Mouse (Mus musculus) inflammation-experienced regulatory T-cells, adult 16 weeks (primary cell): ENCODE data around the gene Slc18b1. TPM values are rescaled to one million over a fixed set of nuclear protein-coding genes. Genes with fewer than 3 reads are reported as not detected.

Source experiments
- polyA plus RNA-seq: library from polyadenylated mRNA; unstranded; fragments of 100-300 nt; shearing (Covaris generic); gene quantifications from one replicate; pipeline ENCODE4 v1.2.1, GENCODE M21; 2017

The Slc18b1 gene
- not detected for polyA plus RNA-seq

DNA sequence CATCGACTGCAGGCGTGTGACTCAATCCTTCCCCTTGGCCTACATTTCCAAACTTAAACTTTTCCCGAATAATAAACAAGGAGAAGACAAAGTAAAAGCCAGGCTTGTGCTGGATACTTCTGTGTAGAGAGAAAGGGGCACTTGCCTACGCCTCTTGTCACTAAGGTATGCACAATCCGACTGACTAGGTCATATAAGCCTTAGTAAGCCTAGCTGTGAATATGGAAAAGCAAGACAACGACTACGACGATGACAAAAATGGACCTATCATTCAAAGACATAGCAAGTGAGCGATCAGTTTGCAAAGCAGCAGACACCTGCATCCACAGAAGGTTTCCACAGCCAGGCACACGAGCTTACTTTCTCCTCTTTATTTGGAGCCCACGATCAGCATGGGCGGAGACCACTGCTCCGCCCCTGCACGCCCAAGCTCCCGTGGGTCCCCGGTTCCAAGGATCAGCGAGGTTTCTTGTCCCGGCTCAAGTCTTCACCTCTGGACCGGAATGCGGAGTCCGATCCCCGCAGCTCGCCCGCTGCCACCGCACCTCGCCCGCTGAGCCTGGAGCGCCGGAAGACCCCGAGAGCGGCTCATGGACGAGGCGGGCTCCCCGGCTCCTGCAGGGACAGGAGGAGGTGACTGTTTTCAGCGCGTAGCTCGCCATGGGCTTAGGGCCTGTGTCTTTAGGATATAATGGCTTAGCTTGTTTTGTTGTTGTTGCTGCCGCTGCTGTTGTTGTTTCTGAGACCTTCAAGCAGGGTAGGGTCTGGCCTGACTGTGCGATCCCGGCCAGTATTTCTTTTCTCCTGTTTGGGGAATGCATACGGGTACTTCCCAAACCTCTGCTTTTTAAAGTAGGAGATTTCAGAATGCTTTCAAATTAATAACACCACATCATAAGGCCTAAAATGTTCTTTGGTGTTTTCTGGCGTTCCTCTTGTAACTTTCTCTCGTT lies at the start of gene Slc18b1:
Gene Slc18b1 (plus strand): TSS at position 436 of the 953 bp plus-strand sequence.

DNA sequence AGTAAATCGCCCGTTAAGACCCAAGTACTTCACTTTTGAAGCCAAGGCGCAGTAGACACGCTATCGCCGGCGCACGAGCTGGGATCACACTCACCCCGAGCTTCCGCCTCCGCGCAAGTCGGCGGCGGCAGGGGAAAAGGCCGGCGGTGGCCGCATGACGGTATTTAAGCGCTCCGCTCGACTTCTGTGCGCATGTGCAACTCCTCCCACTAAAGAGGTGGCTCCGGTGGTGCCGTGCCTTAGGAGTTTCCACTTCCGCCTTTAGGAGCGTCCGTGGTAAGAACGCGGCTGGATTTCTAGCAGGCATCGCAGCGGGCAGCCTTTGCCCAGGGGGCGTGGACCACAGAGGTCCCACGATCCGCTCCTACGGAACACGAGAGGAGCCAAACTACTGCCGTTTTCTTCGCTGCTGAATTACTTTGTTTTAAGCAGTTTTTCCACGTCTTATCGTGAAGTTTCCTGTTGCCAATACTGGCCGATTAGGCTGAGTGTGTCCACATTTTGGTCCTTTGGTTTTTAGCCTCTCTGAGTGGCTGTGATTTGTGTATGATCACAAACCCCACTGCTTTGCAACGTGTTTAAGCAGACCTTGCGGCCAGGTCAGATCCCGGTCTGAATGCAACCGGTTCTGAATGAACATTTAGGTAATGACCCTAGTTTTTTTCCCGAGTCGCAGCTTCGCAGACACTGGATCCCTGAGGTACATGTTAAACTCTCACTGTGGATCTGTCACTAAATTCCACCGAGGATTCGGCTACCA lies 9.5 kb upstream of the Slc18b1 start, which contains the start of gene Rps12:
Gene Rps12 (minus strand): TSS at position 214 of the 760 bp plus-strand sequence.

DNA sequence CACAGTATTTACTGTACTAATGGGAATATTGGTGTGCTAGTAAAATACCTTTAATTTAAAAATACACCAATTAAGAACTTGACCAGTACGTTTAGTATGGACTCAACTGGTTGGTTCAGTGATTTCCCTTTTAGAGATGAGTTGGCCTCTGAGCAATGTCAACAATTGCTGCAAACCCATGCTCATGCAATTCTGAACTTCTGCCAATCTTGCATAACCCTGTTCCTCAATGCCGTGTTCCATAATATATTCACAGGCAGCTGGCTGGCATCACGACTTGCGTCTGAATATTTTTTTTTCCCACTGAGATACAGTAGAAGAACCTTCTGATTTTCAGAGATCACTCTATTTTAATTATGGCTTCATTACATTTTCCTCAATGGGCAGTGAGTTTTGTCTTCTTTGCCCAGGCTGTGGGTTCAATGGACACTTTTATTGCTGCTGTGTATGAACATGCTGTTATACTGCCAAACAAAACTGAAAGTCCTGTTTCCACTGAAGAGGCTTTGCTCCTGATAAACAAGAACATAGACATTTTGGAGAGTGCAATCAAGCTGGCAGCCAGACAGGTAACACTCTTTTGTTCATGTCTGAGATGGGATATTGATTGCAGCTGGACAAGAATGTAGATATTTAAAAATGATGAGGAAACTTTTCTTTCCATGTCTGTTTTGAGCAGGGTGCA lies 54.6 kb downstream of the Slc18b1 start, which contains the start of gene Vnn3:
Gene Vnn3 (plus strand): TSS at position 235 of the 685 bp plus-strand sequence.

Other genes starting within 250 kb of the Slc18b1 start
- 33.3 TPM for gene Rps12, start 9.7 kb upstream of the Slc18b1 start, polyA plus RNA-seq
- 0.16 TPM for gene Vnn3, start 54.5 kb downstream of the Slc18b1 start, polyA plus RNA-seq
- not detected for gene Vnn1, start 97.7 kb downstream of the Slc18b1 start, polyA plus RNA-seq
- not detected for gene Taar1, start 123.4 kb downstream of the Slc18b1 start, polyA plus RNA-seq
- not detected for gene Taar2, start 141.6 kb downstream of the Slc18b1 start, polyA plus RNA-seq
- not detected for gene Taar3, start 152.6 kb downstream of the Slc18b1 start, polyA plus RNA-seq
- not detected for gene Taar4, start 163.5 kb downstream of the Slc18b1 start, polyA plus RNA-seq
- gene Taar5, start 173.7 kb downstream of the Slc18b1 start, polyA plus RNA-seq = not detected
- gene Taar6, start 188.7 kb downstream of the Slc18b1 start, polyA plus RNA-seq = not detected
- not detected for gene Taar7a, start 196.5 kb downstream of the Slc18b1 start, polyA plus RNA-seq
- gene Taar7b, start 203.0 kb downstream of the Slc18b1 start, polyA plus RNA-seq = not detected
- not detected for gene Taar7d, start 230.2 kb downstream of the Slc18b1 start, polyA plus RNA-seq
- not detected for gene Taar7e, start 240.6 kb downstream of the Slc18b1 start, polyA plus RNA-seq